Mouse (Mus musculus) kidney, postnatal 25 days (tissue): ENCODE measurements around the gene Dkk2.

ENCODE experiments used
- DNase-seq, 2 experiments: peaks; one replicate each; pipeline ENCODE4 v3.0.0; 2021; ENCODE audit warnings: mixed read lengths in 2 of 2

The Dkk2 gene

DNA sequence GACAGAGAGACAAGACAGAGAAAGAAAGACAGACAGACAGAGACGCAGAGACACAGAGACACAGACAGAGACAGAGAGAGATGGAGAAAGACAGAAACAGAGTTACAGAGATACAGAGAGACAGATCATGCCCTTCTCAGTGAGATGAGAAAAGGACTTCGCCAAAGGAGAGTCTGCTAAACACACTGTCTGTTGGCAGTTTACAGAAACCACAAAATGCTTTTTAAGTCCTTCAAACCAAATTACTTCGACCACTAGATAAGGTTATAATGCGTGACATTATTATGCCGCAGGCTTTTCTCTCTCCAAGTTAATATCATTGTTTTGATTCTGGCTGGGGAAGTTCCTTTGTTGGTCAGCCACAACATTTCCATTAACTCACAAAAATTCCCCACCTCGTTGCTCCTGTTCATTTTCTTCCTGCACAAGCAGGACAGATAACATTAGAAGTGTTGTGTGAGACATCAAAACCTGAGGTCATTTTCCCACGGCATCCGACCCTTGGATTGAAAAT, 40.2 kb downstream of the Dkk2 start:
- no peak for DNase-seq

- no peak for DNase-seq
These were observed 44.7 kb downstream of the Dkk2 start for GRCm38 (mm10) chr3:132129730-132130274.

DNA sequence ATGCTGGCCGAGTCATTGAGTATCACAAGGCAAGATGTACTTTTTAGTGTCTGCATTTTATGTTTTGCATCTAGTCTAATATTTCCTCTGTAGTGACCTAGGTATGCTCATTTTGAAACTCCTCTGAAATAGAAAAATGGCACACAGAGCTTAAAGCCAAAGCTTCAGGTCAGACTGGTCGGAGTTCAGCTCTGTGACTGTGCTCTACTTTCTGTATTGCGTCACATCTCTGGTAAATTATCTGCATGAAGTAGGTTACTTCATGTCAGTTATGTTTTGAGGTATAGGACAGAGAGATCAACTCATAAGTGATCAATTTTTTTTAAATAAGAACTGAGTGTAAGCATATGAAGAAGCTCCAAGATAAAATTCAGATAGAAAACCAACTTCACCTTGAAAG, 45.7 kb downstream of the Dkk2 start:
- DNase-seq = no peak

DNA sequence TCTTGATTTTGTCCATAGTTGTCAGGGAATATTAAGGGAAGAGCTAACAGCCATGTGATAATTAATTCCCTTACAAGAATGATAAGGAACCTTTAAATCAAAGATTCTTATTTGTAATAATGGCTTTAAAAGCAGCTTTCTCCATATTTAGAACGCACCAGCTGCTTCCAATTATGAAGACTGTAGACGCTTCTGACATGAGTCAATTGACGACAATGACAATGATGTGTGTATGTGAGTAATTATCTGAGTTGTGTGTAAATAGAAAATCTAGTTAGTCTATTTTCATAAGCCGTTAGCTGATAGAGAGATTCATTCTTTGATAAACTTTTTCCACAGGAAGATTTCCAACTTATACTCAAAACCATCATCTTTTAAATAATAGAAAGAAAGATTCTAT, 46.8 kb downstream of the Dkk2 start:
- DNase-seq = no peak

- no peak for DNase-seq
These were observed 49.4 kb downstream of the Dkk2 start for GRCm38 (mm10) chr3:132134502-132134901.

- no peak for DNase-seq
These were observed 52.8 kb downstream of the Dkk2 start for GRCm38 (mm10) chr3:132137802-132138378.

- DNase-seq = peak in 1 of 2 experiments; percentile 7
These were observed 55.9 kb downstream of the Dkk2 start for GRCm38 (mm10) chr3:132141031-132141430.

GRCm38 (mm10) chr3:132149446-132150025, 64.4 kb downstream of the Dkk2 start:
- DNase-seq = peak in 1 of 2 experiments; percentile 9

DNA sequence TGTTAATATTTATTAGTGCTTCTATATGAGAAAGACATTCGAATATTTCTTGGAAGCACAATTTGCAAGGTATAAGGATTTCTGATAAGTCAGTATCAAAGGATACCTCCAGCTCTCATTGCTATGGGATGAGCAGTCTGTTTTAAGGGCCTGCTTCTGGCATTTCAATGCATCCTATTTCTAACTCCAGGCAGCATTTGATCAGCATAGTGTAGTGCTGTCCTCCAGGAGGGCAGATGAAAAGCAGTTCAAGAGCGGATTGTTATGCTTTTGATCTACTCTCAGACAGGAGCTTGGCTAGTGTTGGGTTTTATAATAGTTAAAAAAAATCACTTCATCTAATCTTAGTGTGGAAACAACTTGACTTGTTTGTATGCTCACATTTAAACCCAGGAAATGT, 73.7 kb downstream of the Dkk2 start:
- no peak for DNase-seq

DNA sequence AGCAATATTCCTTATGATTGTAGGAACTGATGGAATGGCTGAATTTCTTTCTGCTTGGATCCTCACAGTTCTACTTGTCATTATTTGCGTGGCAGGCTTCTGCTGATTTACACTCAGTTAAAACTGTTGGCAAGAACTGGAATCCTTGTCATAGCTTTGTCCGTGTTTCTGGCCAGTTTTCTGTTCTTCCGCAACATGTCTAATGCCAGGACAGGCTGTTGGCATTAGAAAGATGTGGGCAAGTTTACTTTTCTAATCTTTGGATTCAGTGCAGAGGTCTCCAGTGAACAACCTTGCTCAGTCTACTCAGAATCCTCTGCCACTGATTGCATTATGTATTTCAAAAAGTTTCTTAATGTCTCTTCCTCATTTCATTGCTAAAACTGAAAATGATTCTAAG, 83.8 kb downstream of the Dkk2 start:
- no peak for DNase-seq

GRCm38 (mm10) chr3:132186888-132187552, 101.9 kb downstream of the Dkk2 start:
- DNase-seq = no peak

GRCm38 (mm10) chr3:132201950-132202349, 116.9 kb downstream of the Dkk2 start:
- DNase-seq = no peak

GRCm38 (mm10) chr3:132202665-132203064, 117.6 kb downstream of the Dkk2 start:
- no peak for DNase-seq

DNA sequence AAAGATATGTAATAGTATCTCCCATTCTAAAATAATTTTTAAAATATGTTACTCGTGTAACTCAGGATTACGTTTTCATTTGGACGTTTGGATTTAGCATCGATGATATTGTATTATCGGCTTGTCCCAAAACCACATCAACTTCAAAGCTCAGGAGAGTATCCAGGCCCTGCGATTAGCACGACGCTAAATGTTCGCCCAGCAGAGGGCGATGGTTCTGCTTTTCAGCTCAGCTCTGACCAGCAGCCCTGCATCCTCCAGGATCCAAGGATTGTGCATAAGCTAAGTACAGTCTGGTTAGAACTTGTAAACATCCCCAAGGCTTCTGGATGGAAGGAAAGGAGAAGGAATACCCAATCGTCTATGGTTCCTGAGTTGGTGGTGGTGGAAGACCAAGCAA, 122.4 kb downstream of the Dkk2 start:
- DNase-seq = peak; percentile 49 to 75

DNA sequence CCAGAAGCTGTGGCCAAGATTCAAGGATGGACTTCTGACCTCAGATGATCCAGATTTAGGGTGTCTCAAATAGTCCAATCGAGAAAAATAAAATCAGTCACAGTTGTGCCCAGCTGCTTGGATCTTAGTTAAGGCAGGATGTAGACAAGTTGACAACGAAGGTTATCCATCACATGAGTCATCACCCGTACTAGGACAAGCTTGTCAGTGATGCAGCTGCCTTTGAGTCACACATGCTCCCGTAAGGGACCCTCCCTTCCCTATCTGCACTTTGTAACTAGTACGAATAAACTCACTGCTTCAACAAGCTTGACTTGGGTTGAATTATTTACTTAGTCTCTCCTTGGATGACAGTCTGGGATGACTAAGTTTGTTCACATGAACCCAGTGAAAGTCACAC, 126.2 kb downstream of the Dkk2 start:
- no peak for DNase-seq

- no peak for DNase-seq
These were observed 134.9 kb downstream of the Dkk2 start for GRCm38 (mm10) chr3:132219977-132220487.

DNA sequence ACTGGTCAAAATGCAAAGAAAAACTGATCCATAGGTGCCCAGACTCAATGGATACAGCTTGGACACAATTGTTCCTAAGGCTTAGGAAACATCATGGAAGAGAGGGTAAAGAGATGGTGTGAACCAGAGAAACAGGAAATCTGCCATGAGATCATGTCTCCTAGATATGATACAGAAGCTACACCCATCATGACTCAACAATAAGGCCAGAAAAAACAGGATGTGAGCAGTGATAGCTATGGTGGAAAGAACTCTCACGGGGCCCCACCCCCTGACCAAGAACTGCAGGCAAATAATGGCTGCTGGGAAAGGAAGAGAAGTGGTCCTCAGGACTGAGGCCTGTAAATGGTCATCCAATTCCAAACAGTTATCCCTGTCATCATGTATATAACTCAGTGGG, 142.5 kb downstream of the Dkk2 start:
- DNase-seq = no peak
